Mouse (Mus musculus) olfactory bulb, adult 2 months (tissue): Measurements from ENCODE around the gene Hist1h2ab. TPM values are rescaled to one million over a fixed set of nuclear protein-coding genes. Genes with fewer than 3 reads are reported as not detected.
"Not testable (repeated sequence)": the region's sequence is repeated elsewhere in the genome, so short reads cannot be mapped to it uniquely, and the experiment has no call there.

Source experiments
- H3K27ac ChIP-seq: fragments of 200-500 bp; 2 replicates; pipeline ENCODE4 v1.5.1; 2012; ENCODE audit warnings: low read depth, low read length; ENCODE audit not compliant: insufficient read depth
- H3K4me1 ChIP-seq: fragments of 200-500 bp; 2 replicates; pipeline ENCODE4 v1.6.1; 2012; ENCODE audit warnings: low read length; ENCODE audit not compliant: control insufficient read depth, insufficient read depth
- H3K4me3 ChIP-seq: fragments of 200-500 bp; 2 replicates; pipeline ENCODE4 v1.5.1; 2012; ENCODE audit warnings: mild to moderate bottlenecking, low read depth, low read length, moderate library complexity; ENCODE audit not compliant: insufficient read depth
- CTCF ChIP-seq: fragments of 200-500 bp; IDR thresholded peaks from 2 replicates; pipeline ENCODE4 v1.5.1; 2012; ENCODE audit warnings: low read depth, mild to moderate bottlenecking, low read length, moderate library complexity; ENCODE audit not compliant: insufficient read depth
- POLR2A ChIP-seq: fragments of 200-500 bp; IDR thresholded peaks from 2 replicates; pipeline ENCODE4 v1.6.1; 2012; ENCODE audit warnings: mild to moderate bottlenecking, low read depth, low read length, moderate library complexity; ENCODE audit not compliant: insufficient read depth
- WGBS: fragments of 180-500 bp; shearing (Covaris S2); methylation state at CpG from one replicate; pipeline ENCODE4 v1.1.7; 2018; 5-methylcytosine and 5-hydroxymethylcytosine counted together
- polyA plus RNA-seq: library from polyadenylated mRNA; stranded (reverse); fragments of >200 nt; gene quantifications from 2 replicates; pipeline ENCODE4 v1.2.4, GENCODE M21; 2012; ENCODE audit warnings: low replicate concordance; ENCODE audit not compliant: missing spikeins, insufficient read depth, insufficient read length

Hist1h2ab gene
- polyA plus RNA-seq, 1 experiment = not detected

- WGBS = 89% methylated on average over 1 of the region's 1 CpGs
- H3K27ac ChIP-seq = no peak overlapping the region
- peaks cover 3% of the 10 kb centered on the region; the same call in 1 of the 2 replicates for H3K4me1 ChIP-seq
- no peak overlapping the region for H3K4me3 ChIP-seq
- no peak for TF ChIP-seq POLR2A
- no peak for TF ChIP-seq CTCF
Measured at GRCm38 (mm10) chr13:23765172-23765513, 14.2 kb downstream of the Hist1h2ab start.

GRCm38 (mm10) chr13:23766772-23767171 lies 15.8 kb downstream of the Hist1h2ab start:
- peaks cover 3% of the 10 kb centered on the region; the same call in 1 of the 2 replicates for H3K4me1 ChIP-seq
- no peak overlapping the region for H3K27ac ChIP-seq
- TF ChIP-seq POLR2A (no peak), CTCF (no peak)
- H3K4me3 ChIP-seq = no peak overlapping the region

GRCm38 (mm10) chr13:23768834-23769397 lies 18.0 kb downstream of the Hist1h2ab start:
- Histone ChIP-seq H3K4me3 (no peak overlapping the region), H3K4me1 (peaks cover 6% of the 10 kb centered on the region), H3K27ac (no peak overlapping the region)
- WGBS = 45% methylated on average over 5 of the region's 5 CpGs
- no peak for TF ChIP-seq CTCF
- TF ChIP-seq POLR2A = no peak

- WGBS = 92% methylated on average over 2 of the region's 2 CpGs
Measured at GRCm38 (mm10) chr13:23769613-23770012, 18.7 kb downstream of the Hist1h2ab start, which contains the start of gene Trim38. Gene Trim38 (plus strand): TSS chr13:23769913.

GRCm38 (mm10) chr13:23772561-23773313 lies 21.8 kb downstream of the Hist1h2ab start:
- no peak overlapping the region for H3K27ac ChIP-seq
- peaks cover 3% of the 10 kb centered on the region for H3K4me1 ChIP-seq
- H3K4me3 ChIP-seq = no peak overlapping the region
- TF ChIP-seq CTCF = no peak
- no peak for TF ChIP-seq POLR2A
- 26% methylated on average over 21 of the region's 21 CpGs for WGBS

More at GRCm38 (mm10) chr13:23769613-23770012, 18.7 kb downstream of the Hist1h2ab start, which contains the start of gene Trim38:
- H3K27ac ChIP-seq, H3K4me3 ChIP-seq, H3K4me1 ChIP-seq: not testable (repeated sequence)

GRCm38 (mm10) chr13:23778339-23778738 lies 27.4 kb downstream of the Hist1h2ab start:
- no peaks in the 10 kb centered on the region for H3K4me1 ChIP-seq
- no peak for TF ChIP-seq POLR2A
- no peak for TF ChIP-seq CTCF
- no peak overlapping the region for H3K27ac ChIP-seq
- WGBS = 87% methylated on average over 7 of the region's 7 CpGs
- H3K4me3 ChIP-seq = no peak overlapping the region

- Histone ChIP-seq H3K4me1 (no peaks in the 10 kb centered on the region), H3K4me3 (no peak overlapping the region), H3K27ac (no peak overlapping the region)
- no peak for TF ChIP-seq POLR2A
- TF ChIP-seq CTCF = no peak
- WGBS = 92% methylated on average over 4 of the region's 4 CpGs
Measured at GRCm38 (mm10) chr13:23779025-23779424, 28.1 kb downstream of the Hist1h2ab start.

GRCm38 (mm10) chr13:23792520-23792919 lies 41.6 kb downstream of the Hist1h2ab start:
- H3K4me3 ChIP-seq = no peak overlapping the region
- no peak overlapping the region for H3K27ac ChIP-seq
- no peak for TF ChIP-seq POLR2A
- no peak for TF ChIP-seq CTCF
- H3K4me1 ChIP-seq = no peaks in the 10 kb centered on the region
- 38% methylated on average over 2 of the region's 2 CpGs for WGBS

GRCm38 (mm10) chr13:23799405-23799804 lies 48.5 kb downstream of the Hist1h2ab start:
- 88% methylated on average over 5 of the region's 5 CpGs for WGBS

More at GRCm38 (mm10) chr13:23799405-23799804, 48.5 kb downstream of the Hist1h2ab start:
- H3K4me1 ChIP-seq = no peaks in the 10 kb centered on the region
- H3K27ac ChIP-seq = no peak overlapping the region
- no peak overlapping the region for H3K4me3 ChIP-seq
- TF ChIP-seq POLR2A (no peak), CTCF (no peak)

Other genes starting within 250 kb of the Hist1h2ab start
- gene Hist1h4h, start 220.1 kb upstream of the Hist1h2ab start, polyA plus RNA-seq = not detected in 2 replicates
- gene Hist1h2af, start 217.2 kb upstream of the Hist1h2ab start, polyA plus RNA-seq = not detected in 2 replicates
- gene Hist1h3g, start 215.7 kb upstream of the Hist1h2ab start, polyA plus RNA-seq = not detected in 2 replicates
- not detected in 2 replicates for gene Hist1h2bh, start 207.7 kb upstream of the Hist1h2ab start, polyA plus RNA-seq
- gene Hist1h3f, start 207.1 kb upstream of the Hist1h2ab start, polyA plus RNA-seq = not detected in 2 replicates
- gene Hist1h4f, start 199.5 kb upstream of the Hist1h2ab start, polyA plus RNA-seq = not detected in 2 replicates
- gene Hist1h1d, start 197.9 kb upstream of the Hist1h2ab start, polyA plus RNA-seq = not detected in 2 replicates
- not detected in 2 replicates for gene Hist1h3e, start 188.8 kb upstream of the Hist1h2ab start, polyA plus RNA-seq
- not detected in 2 replicates for gene Hist1h2ae, start 179.9 kb upstream of the Hist1h2ab start, polyA plus RNA-seq
- not detected in 2 replicates for gene Hist1h2bg, start 179.7 kb upstream of the Hist1h2ab start, polyA plus RNA-seq
- gene Hist1h2bf, start 176.9 kb upstream of the Hist1h2ab start, polyA plus RNA-seq = not detected in 2 replicates
- gene Hist1h2ad, start 176.7 kb upstream of the Hist1h2ab start, polyA plus RNA-seq = not detected in 2 replicates
- not detected in 2 replicates for gene Hist1h3d, start 175.4 kb upstream of the Hist1h2ab start, polyA plus RNA-seq
- gene Hist1h4d, start 169.5 kb upstream of the Hist1h2ab start, polyA plus RNA-seq = not detected in 2 replicates
- not detected in 2 replicates for gene Hist1h2be, start 130.0 kb upstream of the Hist1h2ab start, polyA plus RNA-seq
- not detected in 2 replicates for gene Hist1h1e, start 128.6 kb upstream of the Hist1h2ab start, polyA plus RNA-seq
- not detected in 2 replicates for gene Hist1h2ac, start 67.2 kb upstream of the Hist1h2ab start, polyA plus RNA-seq
- gene Hist1h2bc, start 66.9 kb upstream of the Hist1h2ab start, polyA plus RNA-seq = not detected in 2 replicates
- gene Hist1h1t, start 55.3 kb upstream of the Hist1h2ab start, polyA plus RNA-seq = not detected in 2 replicates
- not detected in 2 replicates for gene Hist1h4c, start 52.7 kb upstream of the Hist1h2ab start, polyA plus RNA-seq
- gene Hfe, start 40.3 kb upstream of the Hist1h2ab start, polyA plus RNA-seq = not detected in 2 replicates
- gene Hist1h1c, start 12.3 kb upstream of the Hist1h2ab start, polyA plus RNA-seq = not detected in 2 replicates
- not detected in 2 replicates for gene Hist1h3c, start 5.5 kb upstream of the Hist1h2ab start, polyA plus RNA-seq
- not detected in 2 replicates for gene Hist1h2bb, start 4.4 kb upstream of the Hist1h2ab start, polyA plus RNA-seq
- gene Hist1h3b, start 1.1 kb downstream of the Hist1h2ab start, polyA plus RNA-seq = not detected in 2 replicates
- not detected in 2 replicates for gene Hist1h4b, start 5.9 kb downstream of the Hist1h2ab start, polyA plus RNA-seq
- not detected in 2 replicates for gene Hist1h4a, start 10.1 kb downstream of the Hist1h2ab start, polyA plus RNA-seq
- not detected in 2 replicates for gene Hist1h3a, start 11.3 kb downstream of the Hist1h2ab start, polyA plus RNA-seq
- gene Hist1h1a, start 12.5 kb downstream of the Hist1h2ab start, polyA plus RNA-seq = not detected in 2 replicates
- not detected in 2 replicates for gene Trim38, start 18.8 kb downstream of the Hist1h2ab start, polyA plus RNA-seq
- gene Slc17a2, start 55.9 kb downstream of the Hist1h2ab start, polyA plus RNA-seq = not detected in 2 replicates
- gene Slc17a3, start 88.3 kb downstream of the Hist1h2ab start, polyA plus RNA-seq = not detected in 2 replicates
- not detected in 2 replicates for gene Slc17a1, start 116.6 kb downstream of the Hist1h2ab start, polyA plus RNA-seq
- not detected in 2 replicates for gene Slc17a4, start 163.9 kb downstream of the Hist1h2ab start, polyA plus RNA-seq
- not detected in 2 replicates for gene Hist1h2ba, start 183.0 kb downstream of the Hist1h2ab start, polyA plus RNA-seq
- not detected in 2 replicates for gene Hist1h2aa, start 183.3 kb downstream of the Hist1h2ab start, polyA plus RNA-seq
- not detected in 2 replicates for gene Scgn, start 240.1 kb downstream of the Hist1h2ab start, polyA plus RNA-seq